Comparison of ENCODE assay signal across 20 mouse cellular contexts in the genomic region with DNA sequence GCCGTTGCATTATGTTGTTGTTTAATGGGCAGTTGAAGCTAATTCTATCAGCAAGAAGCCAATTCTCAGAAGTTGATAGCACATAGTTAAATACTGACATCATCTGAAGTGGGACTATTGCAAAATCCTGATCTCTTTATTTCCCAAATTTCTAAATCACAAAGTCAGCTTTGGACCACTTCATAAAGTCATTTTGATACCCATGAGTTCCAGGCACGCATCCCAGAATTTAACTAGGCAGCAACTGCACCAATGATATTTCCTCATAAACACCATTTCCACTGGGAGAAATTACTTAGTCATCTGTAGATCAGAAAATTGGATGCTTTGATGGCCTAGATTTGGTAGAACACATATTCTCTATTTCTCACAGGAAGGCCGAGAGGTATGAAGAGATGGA.
DNase-seq lines count a peak whose midpoint lies in the region; ATAC-seq and TF ChIP-seq lines count a peak whose summit lies in the region.
"Had no signal": no experiment of that assay in that cellular context is flagged by ENCODE, and none has a peak within 500 bp of the region (broad histone marks: within the 10 kb centered on the region; RNA-seq: fewer than 3 reads in every experiment).

No protein-coding gene starts in this region.

- no peak for TF ChIP-seq CTCF in heart, adult 2 months (IDR thresholded peaks at IDR 0.05)

- peaks cover 1% of the 10 kb centered on the region for H3K4me1 ChIP-seq in heart, adult 2 months (ENCODE audit: control insufficient read depth, insufficient read depth, low read length)
- peaks cover 12% of the 10 kb centered on the region for H3K4me1 ChIP-seq in heart, embryonic 12.5 days (replicated peaks)
- H3K4me1 ChIP-seq in liver, embryonic 12.5 days = no peaks in the 10 kb centered on the region
- H3K4me1 ChIP-seq: hindbrain, embryonic 15.5 days; limb, embryonic 13.5 days; midbrain, embryonic 12.5 days; stomach, embryonic 15.5 days had no signal

- no peaks in the 10 kb centered on the region for H3K79me2 ChIP-seq in heart, adult 2 months (replicated peaks; ENCODE audit: control insufficient read depth, insufficient read depth, low read length)

- H3K4me3 ChIP-seq in heart, adult 2 months = no peak overlapping the region
- H3K4me3 ChIP-seq in heart, embryonic 12.5 days = no peak overlapping the region
- no peak overlapping the region for H3K4me3 ChIP-seq in liver, embryonic 12.5 days
- H3K4me3 ChIP-seq: hindbrain, embryonic 15.5 days; left cerebral cortex, adult 2 months; limb, embryonic 13.5 days; midbrain, embryonic 12.5 days; stomach, embryonic 15.5 days had no signal

- H3K27me3 ChIP-seq in heart, adult 2 months (ENCODE audit: control insufficient read depth, insufficient read depth, low read length) = no peaks in the 10 kb centered on the region
- H3K27me3 ChIP-seq in heart, embryonic 12.5 days (replicated peaks) = no peaks in the 10 kb centered on the region
- H3K27me3 ChIP-seq in liver, embryonic 12.5 days (replicated peaks) = no peaks in the 10 kb centered on the region
- H3K27me3 ChIP-seq: hindbrain, embryonic 15.5 days; limb, embryonic 13.5 days; midbrain, embryonic 12.5 days; stomach, embryonic 15.5 days had no signal

- ATAC-seq in heart, embryonic 12.5 days (ENCODE audit: insufficient number of reproducible peaks, low FRiP score) = no peak
- no peak for ATAC-seq in liver, embryonic 12.5 days
- no peak for ATAC-seq in activated CD4-positive, CD25-positive, alpha-beta regulatory T cell, adult 4 months
- ATAC-seq: forebrain, embryonic 14.5 days had no signal

- no peak overlapping the region for H3K4me2 ChIP-seq in heart, embryonic 12.5 days
- H3K4me2 ChIP-seq in liver, embryonic 12.5 days = no peak overlapping the region
- H3K4me2 ChIP-seq: hindbrain, embryonic 15.5 days; limb, embryonic 13.5 days; midbrain, embryonic 12.5 days; stomach, embryonic 15.5 days had no signal

- WGBS in heart, adult 2 months = 65% methylated on average over 3 of the region's 3 CpGs
- 86% methylated on average over 3 of the region's 3 CpGs for WGBS in heart, embryonic 12.5 days
- WGBS in liver, embryonic 12.5 days (ENCODE audit: insufficient replicate concordance) = 73% methylated on average over 3 of the region's 3 CpGs

- no peak overlapping the region for H3K9ac ChIP-seq in heart, adult 2 months (ENCODE audit: low read depth, low read length)
- no peak overlapping the region for H3K9ac ChIP-seq in heart, embryonic 12.5 days
- no peak overlapping the region for H3K9ac ChIP-seq in liver, embryonic 12.5 days
- H3K9ac ChIP-seq: hindbrain, embryonic 15.5 days; limb, embryonic 13.5 days; midbrain, embryonic 12.5 days; stomach, embryonic 15.5 days had no signal

- peak in 1 of 2 experiments; percentile 36 for DNase-seq in heart, adult 2 months
- DNase-seq in 3134 (ENCODE audit: extremely low read depth, insufficient read length, low spot score) = peak; percentile 40
- DNase-seq in brain, adult 2 months (ENCODE audit: low read depth, low spot score) = peak; percentile 7
- DNase-seq in heart, adult 9 months (ENCODE audit: low spot score in 2 of 2) = peak; percentile 59 to 68
- DNase-seq in cerebellum, postnatal 25 days = no peak
- DNase-seq: B cell, adult 2 months; cerebellum, adult 9-11 months; embryo, embryonic 11 days; kidney, adult 11 months; kidney, postnatal 14 days; thymus, adult 2 months had no signal

- peaks cover 4% of the 10 kb centered on the region; the same call in 1 of the 2 replicates for H3K36me3 ChIP-seq in heart, adult 2 months (ENCODE audit: control insufficient read depth, insufficient read depth, low read length)
- no peaks in the 10 kb centered on the region for H3K36me3 ChIP-seq in heart, embryonic 12.5 days
- no peaks in the 10 kb centered on the region for H3K36me3 ChIP-seq in liver, embryonic 12.5 days
- H3K36me3 ChIP-seq: hindbrain, embryonic 15.5 days; limb, embryonic 13.5 days; midbrain, embryonic 12.5 days; stomach, embryonic 15.5 days had no signal

- intact Hi-C loops in heart, adult 2 months (cut with DNase I) = no loop called here

- TF ChIP-seq EP300 in heart, adult 2 months (IDR thresholded peaks at IDR 0.05; ENCODE audit: insufficient read depth, low read depth, low read length) = no peak

- H3K27ac ChIP-seq in heart, adult 2 months = peak overlapping the region; percentile 63
- H3K27ac ChIP-seq in heart, embryonic 12.5 days (ENCODE audit: poor library complexity, severe bottlenecking) = no peak overlapping the region
- no peak overlapping the region for H3K27ac ChIP-seq in liver, embryonic 12.5 days
- H3K27ac ChIP-seq: hindbrain, embryonic 15.5 days; left cerebral cortex, adult 2 months; limb, embryonic 13.5 days; midbrain, embryonic 12.5 days; stomach, embryonic 15.5 days had no signal

- no peaks in the 10 kb centered on the region for H3K9me3 ChIP-seq in heart, embryonic 12.5 days (replicated peaks)
- no peaks in the 10 kb centered on the region for H3K9me3 ChIP-seq in liver, embryonic 12.5 days (replicated peaks)
- H3K9me3 ChIP-seq: hindbrain, embryonic 15.5 days; limb, embryonic 13.5 days; midbrain, embryonic 12.5 days; stomach, embryonic 15.5 days had no signal

- no peak for TF ChIP-seq POLR2A in heart, adult 2 months (IDR thresholded peaks at IDR 0.05; ENCODE audit: insufficient read depth, low read depth, low read length)

Comparison
In these comparisons a context has a peak if more than half of its experiments do, and no peak if none do; other contexts are left out.
1. DNase-seq: peak in 3134 (single experiment), brain, adult 2 months (single experiment) and heart, adult 9 months (2 of 2); none in cerebellum, postnatal 25 days (0 of 2).